Mouse (Mus musculus) cortical plate, adult 2 months (tissue): ENCODE measurements around the gene Svep1.

ENCODE experiments used
- CTCF ChIP-seq: fragments of 200-500 bp; IDR thresholded peaks from 2 replicates; pipeline ENCODE4 v1.5.1; 2011; ENCODE audit warnings: mild to moderate bottlenecking, control low read depth, low read length; ENCODE audit not compliant: insufficient read depth; ENCODE audit errors: extremely low read depth
- POLR2A ChIP-seq: fragments of 200-500 bp; IDR thresholded peaks from 2 replicates; pipeline ENCODE4 v1.6.1; 2011; ENCODE audit warnings: mild to moderate bottlenecking, low read length, control low read depth; ENCODE audit not compliant: insufficient read depth; ENCODE audit errors: extremely low read depth

DNA sequence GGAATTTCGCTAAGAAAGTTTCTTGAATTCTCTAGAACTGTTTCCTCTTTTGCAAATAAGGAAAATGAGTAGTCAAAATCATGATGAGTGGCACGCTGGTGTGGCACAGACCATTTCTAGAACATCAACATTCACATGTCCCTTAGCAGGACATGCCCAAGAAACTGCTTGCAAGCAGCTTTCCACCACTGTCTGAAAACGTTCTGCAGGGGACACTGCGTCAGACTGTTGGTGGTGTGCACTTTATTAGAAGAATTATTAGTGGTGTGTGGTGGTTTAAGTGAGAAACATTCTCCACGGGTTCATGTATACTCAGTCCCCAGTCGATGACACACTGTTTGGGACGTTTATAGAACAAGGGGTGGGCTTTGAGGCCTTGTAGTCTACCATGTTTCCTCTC lies 40.9 kb downstream of the Svep1 start:
- TF ChIP-seq POLR2A (no peak), CTCF (no peak)
